Mouse (Mus musculus) olfactory bulb, adult 2 months (tissue): Measurements from ENCODE around the gene Ssr3.

ENCODE experiments used
- CTCF ChIP-seq: fragments of 200-500 bp; IDR thresholded peaks from 2 replicates; pipeline ENCODE4 v1.5.1; 2012; ENCODE audit warnings: low read depth, mild to moderate bottlenecking, low read length, moderate library complexity; ENCODE audit not compliant: insufficient read depth
- POLR2A ChIP-seq: fragments of 200-500 bp; IDR thresholded peaks from 2 replicates; pipeline ENCODE4 v1.6.1; 2012; ENCODE audit warnings: mild to moderate bottlenecking, low read depth, low read length, moderate library complexity; ENCODE audit not compliant: insufficient read depth

GRCm38 (mm10) chr3:65438511-65439228, 46.2 kb upstream of the Ssr3 start:
- TF ChIP-seq POLR2A (no peak), CTCF (no peak)
